Mouse (Mus musculus) kidney, postnatal 0 days (tissue): ENCODE measurements around the gene Lhfp. TPM values are rescaled to one million over a fixed set of nuclear protein-coding genes. Genes with fewer than 3 reads are reported as not detected.
"Not testable (repeated sequence)": the region's sequence is repeated elsewhere in the genome, so short reads cannot be mapped to it uniquely, and the experiment has no call there.

Experiments used
- ATAC-seq: fragments of 200-750 bp; cut with Nextera tagmentation; replicated peaks from 2 replicates; pipeline ENCODE4 v1.8.0; 2017; ENCODE audit warnings: low read depth, moderate number of reproducible peaks, moderate TSS enrichment, moderate library complexity; ENCODE audit not compliant: low FRiP score
- DNase-seq: peaks from one replicate; pipeline ENCODE4 v3.0.0-alpha.2; 2016; ENCODE audit warnings: low spot score
- H3K27ac ChIP-seq: fragments of 300-500 bp; sonication (generic); 2 replicates; pipeline ENCODE4 v1.5.1; 2014; ENCODE audit warnings: mild to moderate bottlenecking
- H3K27me3 ChIP-seq: fragments of 300-500 bp; sonication (generic); 2 replicates; pipeline ENCODE4 v1.6.1; 2014; ENCODE audit warnings: low read length, mixed read lengths; ENCODE audit not compliant: insufficient read depth
- H3K36me3 ChIP-seq: fragments of 300-500 bp; sonication (generic); 2 replicates; pipeline ENCODE4 v1.6.1; 2014; ENCODE audit warnings: low read length, mixed read lengths; ENCODE audit not compliant: insufficient read depth
- H3K4me1 ChIP-seq: fragments of 300-500 bp; sonication (generic); replicated peaks from 2 replicates; pipeline ENCODE4 v1.6.1; 2014; ENCODE audit warnings: antibody characterized with exemption, low read length, mixed read lengths; ENCODE audit not compliant: insufficient read depth
- H3K4me2 ChIP-seq: fragments of 300-500 bp; sonication (generic); 2 replicates; pipeline ENCODE4 v1.6.1; 2014; ENCODE audit warnings: mild to moderate bottlenecking, low read length, moderate library complexity, mixed read lengths
- H3K4me3 ChIP-seq: fragments of 300-500 bp; sonication (generic); replicated peaks from 2 replicates; pipeline ENCODE4 v1.5.1; 2014; ENCODE audit warnings: low read depth, low read length
- H3K9ac ChIP-seq: fragments of 300-500 bp; sonication (generic); 2 replicates; pipeline ENCODE4 v1.6.1; 2014; ENCODE audit warnings: low read depth, low read length
- H3K9me3 ChIP-seq: fragments of 300-500 bp; sonication (generic); replicated peaks from 2 replicates; pipeline ENCODE4 v1.6.1; 2016; ENCODE audit warnings: low read length, inconsistent platforms, mixed read lengths
- CTCF ChIP-seq: IDR thresholded peaks from 2 replicates; pipeline ENCODE4 v1.5.1; 2016; ENCODE audit warnings: antibody characterized with exemption, low read depth, mild to moderate bottlenecking, moderate library complexity
- WGBS: fragments of 180-500 bp; shearing (Covaris S2); extraction: QIAGEN DNeasy Blood & Tissue Kit; methylation state at CpG from one replicate; pipeline ENCODE4 v1.1.7; 2014; 5-methylcytosine and 5-hydroxymethylcytosine counted together
- polyA plus RNA-seq: library from polyadenylated mRNA; unstranded; fragments of >200 nt; fragmentation: Nextera tagmentation; extraction: Ambion mirVana; gene quantifications from 2 replicates; pipeline ENCODE4 v1.2.1, GENCODE M21; 2015

The Lhfp gene
- polyA plus RNA-seq, 1 experiment from 2014 or later, result 161 TPM

DNA sequence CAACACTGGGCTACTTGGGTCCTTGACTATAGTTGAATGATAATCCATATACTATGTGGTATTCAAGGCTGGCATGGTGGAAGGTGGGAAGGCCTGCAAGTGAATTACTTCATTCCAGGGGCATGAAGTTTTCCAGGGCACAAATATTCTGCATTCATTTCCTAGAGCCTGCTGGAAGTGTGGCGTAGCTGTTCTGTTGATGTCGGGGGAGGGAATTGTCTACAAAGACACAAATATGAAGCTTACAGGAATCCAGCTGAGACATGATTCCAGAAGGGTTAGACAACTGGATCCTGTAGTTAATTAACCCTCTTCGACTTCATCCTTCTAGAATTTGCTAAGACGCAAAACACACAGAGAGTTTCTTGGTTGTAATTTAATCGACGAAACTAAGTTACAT is 60.4 kb downstream of the Lhfp start:
- no peak for TF ChIP-seq CTCF
- H3K27me3 ChIP-seq, result no peaks in the 10 kb centered on the region
- H3K4me3 ChIP-seq, result no peak overlapping the region
- H3K9me3 ChIP-seq, result no peaks in the 10 kb centered on the region
- no peak overlapping the region for H3K27ac ChIP-seq
- no peak for ATAC-seq
- H3K4me1 ChIP-seq, result peaks cover 10% of the 10 kb centered on the region; the same call in 1 of the 2 replicates
- H3K4me2 ChIP-seq, result no peak overlapping the region
- no peak overlapping the region for H3K9ac ChIP-seq
- H3K36me3 ChIP-seq, result no peaks in the 10 kb centered on the region
- DNase-seq, result peak; percentile 59
- WGBS, result 39% methylated on average over 6 of the region's 6 CpGs

DNA sequence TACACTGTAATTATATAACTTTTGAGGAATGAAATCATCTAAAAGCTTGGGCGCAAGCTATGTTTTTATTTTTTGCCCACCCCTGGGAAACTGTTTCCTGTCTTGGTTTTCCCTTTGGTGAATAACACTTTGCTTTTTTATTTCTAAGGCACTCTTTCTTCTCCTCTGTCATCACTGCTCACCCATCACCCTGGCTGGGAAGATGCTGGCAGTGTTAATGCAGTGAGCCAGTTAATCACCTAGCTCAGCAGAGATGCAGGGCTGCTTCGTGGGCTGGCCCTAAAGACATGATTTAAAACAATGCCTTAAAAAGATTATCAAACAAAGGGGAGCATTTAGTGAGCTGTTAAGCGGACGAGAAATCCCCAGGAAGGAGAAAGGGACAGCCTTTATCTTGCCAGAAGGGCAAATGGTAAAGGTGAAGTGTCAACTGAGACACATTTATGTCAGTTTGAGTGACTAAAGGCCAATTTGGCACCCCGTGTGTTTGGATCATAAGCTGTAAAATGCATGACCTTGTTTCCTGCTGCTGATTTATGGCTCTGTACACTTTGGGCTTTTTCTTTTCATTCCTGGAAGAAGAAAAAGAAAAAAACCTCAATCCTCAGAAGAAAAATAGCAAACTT is 60.9 kb downstream of the Lhfp start:
- 20% methylated on average over 5 of the region's 5 CpGs for WGBS
- H3K4me2 ChIP-seq, result peak overlapping the region; percentile 21; the same call in 1 of the 2 replicates
- peaks cover 10% of the 10 kb centered on the region; the same call in 1 of the 2 replicates for H3K4me1 ChIP-seq
- no peak overlapping the region for H3K9ac ChIP-seq
- ATAC-seq (no peak), DNase-seq (peak; percentile 65)
- H3K9me3 ChIP-seq, result no peaks in the 10 kb centered on the region
- no peaks in the 10 kb centered on the region for H3K36me3 ChIP-seq
- TF ChIP-seq CTCF, result no peak
- H3K4me3 ChIP-seq, result no peak overlapping the region
- no peak overlapping the region for H3K27ac ChIP-seq
- no peaks in the 10 kb centered on the region for H3K27me3 ChIP-seq

DNA sequence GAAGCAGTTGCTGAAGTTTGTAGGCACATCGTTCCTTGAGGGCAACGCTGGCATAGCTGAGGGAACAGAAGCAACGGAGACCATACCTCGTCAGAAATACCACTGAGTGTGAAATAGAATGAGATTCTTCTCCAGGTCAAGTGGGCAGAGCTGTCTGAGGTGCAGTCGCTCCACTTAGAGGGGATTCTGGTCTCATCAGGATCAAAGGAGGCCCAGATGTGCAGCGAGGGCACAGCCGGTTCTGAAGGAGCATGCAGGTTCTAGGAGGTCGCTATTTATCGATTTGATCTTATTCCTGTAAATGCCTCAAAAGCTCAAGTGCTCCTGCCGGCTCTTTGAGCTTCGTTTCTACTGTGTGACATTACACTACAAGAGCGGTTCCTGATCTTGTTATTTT is 61.4 kb downstream of the Lhfp start:
- Histone ChIP-seq H3K9ac (no peak overlapping the region), H3K27me3 (no peaks in the 10 kb centered on the region), H3K4me2 (peak overlapping the region; percentile 21; the same call in 1 of the 2 replicates), H3K36me3 (no peaks in the 10 kb centered on the region), H3K27ac (no peak overlapping the region), H3K9me3 (no peaks in the 10 kb centered on the region), H3K4me3 (no peak overlapping the region), H3K4me1 (peaks cover 10% of the 10 kb centered on the region; the same call in 1 of the 2 replicates)
- no peak for TF ChIP-seq CTCF
- DNase-seq (no peak), ATAC-seq (no peak)
- WGBS, result 29% methylated on average over 12 of the region's 12 CpGs

DNA sequence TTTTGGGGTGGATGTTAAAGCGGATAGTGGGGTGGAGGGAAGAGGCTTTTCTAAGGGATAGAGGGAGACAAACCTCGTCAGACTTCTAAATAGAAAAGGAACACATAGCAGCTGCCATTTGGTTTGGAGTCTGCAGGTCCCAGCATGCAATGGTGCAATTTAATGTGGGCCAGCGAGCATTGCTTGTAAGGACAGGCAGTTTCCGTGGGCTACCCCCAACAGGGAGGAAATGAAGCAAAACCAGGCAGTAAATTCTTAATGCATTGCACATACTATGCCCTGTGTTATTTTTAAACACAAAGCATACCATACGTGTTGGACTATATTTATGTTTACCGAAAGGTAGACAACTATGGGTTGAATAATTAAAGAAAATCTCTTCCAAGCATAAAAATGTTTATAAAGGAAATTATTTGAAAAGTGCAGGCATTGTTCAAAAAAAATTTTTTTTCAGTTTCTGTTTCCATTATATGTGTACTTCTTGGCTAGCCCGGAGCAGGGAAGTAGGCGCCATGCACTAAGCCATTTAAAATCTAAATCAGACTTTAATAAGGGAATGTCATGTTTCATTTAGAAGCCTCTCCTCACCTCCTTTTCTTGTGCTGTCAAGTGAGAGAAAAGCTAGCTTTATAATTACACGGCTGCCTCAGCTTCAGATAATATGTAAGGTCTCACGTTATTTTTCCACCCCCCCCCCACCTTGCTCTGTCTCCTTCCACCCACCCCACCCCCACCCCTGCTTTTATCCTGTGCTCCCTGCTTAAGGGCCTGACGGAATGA is 67.5 kb downstream of the Lhfp start:
- Histone ChIP-seq H3K27ac (no peak overlapping the region), H3K36me3 (no peaks in the 10 kb centered on the region), H3K9me3 (no peaks in the 10 kb centered on the region), H3K4me1 (no peaks in the 10 kb centered on the region), H3K27me3 (no peaks in the 10 kb centered on the region), H3K4me2 (no peak overlapping the region), H3K9ac (no peak overlapping the region), H3K4me3 (no peak overlapping the region)
- DNase-seq (no peak), ATAC-seq (no peak)
- no peak for TF ChIP-seq CTCF
- WGBS, result 54% methylated on average over 11 of the region's 11 CpGs

DNA sequence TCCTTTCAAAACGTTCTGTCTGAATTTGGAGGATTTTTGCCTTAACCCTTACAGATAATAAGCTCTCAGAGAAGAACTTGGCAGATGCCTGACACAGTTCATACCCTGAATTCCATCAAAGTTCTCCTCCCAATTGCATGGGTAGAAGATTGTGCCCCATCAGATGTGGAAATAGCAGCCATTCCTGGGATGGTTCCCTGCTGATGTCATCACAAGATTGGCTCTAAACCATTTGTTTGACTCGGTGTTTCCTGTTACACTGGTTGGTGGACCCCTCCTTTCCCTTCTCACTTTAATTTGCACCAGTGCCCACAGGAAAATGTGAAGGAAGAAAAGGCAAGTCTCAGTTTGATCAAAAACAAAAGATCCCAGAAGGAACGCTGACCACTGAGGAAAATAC is 68.6 kb downstream of the Lhfp start:
- Histone ChIP-seq H3K4me1 (no peaks in the 10 kb centered on the region), H3K27ac (no peak overlapping the region), H3K4me3 (no peak overlapping the region), H3K27me3 (no peaks in the 10 kb centered on the region), H3K9ac (no peak overlapping the region), H3K9me3 (no peaks in the 10 kb centered on the region), H3K36me3 (no peaks in the 10 kb centered on the region), H3K4me2 (no peak overlapping the region)
- ATAC-seq (no peak), DNase-seq (no peak)
- WGBS, result 44% methylated on average over 3 of the region's 3 CpGs
- TF ChIP-seq CTCF, result no peak

DNA sequence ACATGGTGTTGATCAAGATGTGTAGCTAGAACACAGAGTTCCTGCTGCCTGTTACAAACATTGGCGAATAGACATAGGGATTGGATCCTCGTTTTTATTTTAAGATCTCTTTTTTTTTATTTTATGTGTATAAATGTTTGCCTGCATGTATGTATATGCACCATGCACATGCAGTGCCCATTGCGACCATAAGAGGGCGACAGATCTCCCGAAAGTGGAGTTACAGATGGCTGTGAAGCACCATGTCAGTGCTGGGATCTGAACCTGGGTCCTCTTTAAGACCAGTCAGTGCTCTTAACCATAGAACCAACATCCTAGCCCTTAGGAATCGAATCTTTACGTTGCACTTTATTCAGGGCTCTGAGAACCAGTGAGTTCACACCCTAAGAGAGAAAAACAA is 70.7 kb downstream of the Lhfp start:
- Histone ChIP-seq H3K4me1 (no peaks in the 10 kb centered on the region), H3K4me2 (no peak overlapping the region), H3K36me3 (no peaks in the 10 kb centered on the region), H3K27ac (no peak overlapping the region), H3K9ac (no peak overlapping the region), H3K9me3 (no peaks in the 10 kb centered on the region), H3K4me3 (no peak overlapping the region), H3K27me3 (no peaks in the 10 kb centered on the region)
- DNase-seq (no peak), ATAC-seq (no peak)
- TF ChIP-seq CTCF, result peak; percentile 16; the same call in 1 of the 2 replicates
- 98% methylated on average over 7 of the region's 7 CpGs for WGBS

DNA sequence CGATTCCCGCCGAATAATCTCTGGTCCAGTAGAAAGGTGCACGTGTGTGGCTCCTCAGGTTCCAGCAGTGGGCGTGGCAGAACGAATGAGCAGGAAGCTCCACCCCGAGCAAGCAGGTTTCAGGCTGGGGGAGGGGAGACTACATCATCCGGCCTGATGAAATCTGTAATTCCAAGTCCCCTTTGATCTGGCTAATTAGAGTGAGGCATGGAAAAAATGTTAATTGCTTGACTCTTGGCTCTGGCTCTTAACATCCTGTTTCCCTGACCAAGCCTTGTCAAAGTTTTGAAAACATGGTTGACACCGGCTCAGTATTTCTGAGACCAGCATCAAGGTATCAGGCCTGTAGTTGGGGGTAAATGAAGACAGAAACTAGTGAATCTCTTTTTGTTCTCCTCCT is 77.4 kb downstream of the Lhfp start:
- H3K9me3 ChIP-seq, H3K4me2 ChIP-seq, H3K9ac ChIP-seq, H3K4me1 ChIP-seq, H3K36me3 ChIP-seq, DNase-seq, H3K4me3 ChIP-seq, H3K27me3 ChIP-seq, H3K27ac ChIP-seq, ATAC-seq: not testable (repeated sequence)
- WGBS, result 85% methylated on average over 5 of the region's 9 CpGs
